Mouse (Mus musculus): ENCODE measurements around the gene Rbm20.

DNA sequence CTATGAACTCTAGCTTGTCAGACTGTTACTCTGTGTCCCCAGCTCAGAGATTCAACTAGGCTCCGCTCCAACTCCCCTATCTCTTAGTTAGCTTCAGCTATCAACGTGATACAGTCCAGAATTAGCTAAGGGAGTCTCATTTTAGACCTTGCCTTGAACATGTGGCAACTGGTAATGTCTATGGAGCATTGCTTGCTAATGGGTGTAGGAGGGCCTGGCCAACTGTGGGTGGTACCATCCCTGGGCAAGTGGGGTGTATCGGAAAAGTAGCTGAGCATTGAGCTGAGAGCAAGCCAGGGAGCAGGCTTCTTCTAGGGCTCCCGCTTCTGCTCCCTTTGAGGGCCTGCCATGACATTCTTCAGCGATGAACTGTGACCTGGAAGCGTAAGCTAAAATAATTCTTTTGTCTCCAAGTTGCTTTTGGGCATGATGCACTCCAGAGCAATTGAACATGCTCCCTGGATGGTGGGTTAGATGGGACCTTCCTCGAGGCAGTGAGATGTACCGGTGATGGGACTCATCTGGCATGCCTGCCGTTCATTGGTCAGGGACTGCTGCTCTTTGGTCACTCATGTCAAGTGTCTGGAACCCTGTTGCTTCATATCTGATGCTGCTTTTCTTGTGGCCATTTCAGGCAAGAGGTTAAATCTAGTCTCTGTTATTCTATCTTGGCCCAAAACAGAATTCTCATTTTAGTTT is 16.2 kb upstream of the Rbm20 start:
- TF ChIP-seq ELF1 (IDR thresholded peaks at IDR 0.05; ENCODE audit: low read depth, low read length) = no peak
- no peak for TF ChIP-seq CTCF (IDR thresholded peaks at IDR 0.05 in 2 of 3, conservative IDR thresholded peaks at IDR 0.05 in 1 of 3; ENCODE audit: control insufficient read depth in 1 of 3, insufficient read depth in 1 of 3, low read depth in 2 of 3, low read length in 3 of 3, poor library complexity in 1 of 3, severe bottlenecking in 1 of 3)
- TF ChIP-seq ZNF384 (IDR thresholded peaks at IDR 0.05; ENCODE audit: low read depth, low read length) = no peak
- no peak for TF ChIP-seq POLR2A (IDR thresholded peaks at IDR 0.05; ENCODE audit: control insufficient read depth in 1 of 2, insufficient read depth in 1 of 2, low read depth in 1 of 2, low read length in 2 of 2, poor library complexity in 1 of 2)
- TF ChIP-seq HCFC1 (IDR thresholded peaks at IDR 0.05; ENCODE audit: low read depth, low read length) = no peak
- TF ChIP-seq MAZ (IDR thresholded peaks at IDR 0.05; ENCODE audit: low read depth, low read length) = no peak
- TF ChIP-seq MAX (IDR thresholded peaks at IDR 0.05; ENCODE audit: low read length) = no peak

All from MEL (cell line).